Mouse (Mus musculus) forebrain, embryonic 12.5 days (tissue): Measurements from ENCODE around the gene Safb. TPM values are rescaled to one million over a fixed set of nuclear protein-coding genes. Genes with fewer than 3 reads are reported as not detected.
A peak's percentile ranks its signal among the peaks of the same experiment; 100 is the strongest.
"Not testable (repeated sequence)": the region's sequence is repeated elsewhere in the genome, so short reads cannot be mapped to it uniquely, and the experiment has no call there.

Experiments used
- ATAC-seq: fragments of 200-750 bp; cut with Nextera tagmentation; 2 replicates; pipeline ENCODE4 v1.8.0; 2017; ENCODE audit warnings: moderate TSS enrichment; ENCODE audit not compliant: low FRiP score
- H3K27ac ChIP-seq: fragments of 300-500 bp; sonication (generic); 2 replicates; pipeline ENCODE4 v1.5.1; 2016; ENCODE audit warnings: mild to moderate bottlenecking
- H3K27me3 ChIP-seq: fragments of 300-500 bp; sonication (generic); 2 replicates; pipeline ENCODE4 v1.6.1; 2016; ENCODE audit warnings: mild to moderate bottlenecking
- H3K36me3 ChIP-seq: fragments of 300-500 bp; sonication (generic); replicated peaks from 2 replicates; pipeline ENCODE4 v1.6.1; 2016; ENCODE audit warnings: mild to moderate bottlenecking
- H3K4me1 ChIP-seq: fragments of 300-500 bp; sonication (generic); 2 replicates; pipeline ENCODE4 v1.6.1; 2016
- H3K4me2 ChIP-seq: fragments of 300-500 bp; sonication (generic); 2 replicates; pipeline ENCODE4 v1.6.1; 2016; ENCODE audit warnings: mild to moderate bottlenecking, moderate library complexity
- H3K4me3 ChIP-seq: fragments of 300-500 bp; sonication (generic); replicated peaks from 2 replicates; pipeline ENCODE4 v1.5.1; 2016; ENCODE audit warnings: mild to moderate bottlenecking
- H3K9ac ChIP-seq: fragments of 300-500 bp; sonication (generic); 2 replicates; pipeline ENCODE4 v1.6.1; 2016; ENCODE audit warnings: mild to moderate bottlenecking
- H3K9me3 ChIP-seq: fragments of 300-500 bp; sonication (generic); 2 replicates; pipeline ENCODE4 v1.6.1; 2016
- WGBS: fragments of 180-500 bp; shearing (Covaris S2); methylation state at CpG from one replicate; pipeline ENCODE4 v1.1.7; 2016; 5-methylcytosine and 5-hydroxymethylcytosine counted together
- polyA plus RNA-seq: library from polyadenylated mRNA; unstranded; fragments of >200 nt; fragmentation: Nextera tagmentation; extraction: Ambion mirVana; gene quantifications from 2 replicates; pipeline ENCODE4 v1.2.1, GENCODE M21; 2016

The Safb gene
- polyA plus RNA-seq, 1 experiment from 2014 or later = 180 TPM

GRCm38 (mm10) chr17:56603186-56604069 is 18.8 kb downstream of the Safb start:
- H3K4me2 ChIP-seq = no peak overlapping the region
- no peaks in the 10 kb centered on the region for H3K9me3 ChIP-seq
- no peaks in the 10 kb centered on the region for H3K27me3 ChIP-seq
- H3K4me3 ChIP-seq = no peak overlapping the region
- no peak for ATAC-seq
- H3K4me1 ChIP-seq = peaks cover 6% of the 10 kb centered on the region
- 0 out of 2 replicates have a peak overlapping the region, but pooled peaks have one; percentile 5 for H3K27ac ChIP-seq
- WGBS = 94% methylated on average over 28 of the region's 28 CpGs
- H3K36me3 ChIP-seq = peaks cover 87% of the 10 kb centered on the region
- H3K9ac ChIP-seq = no peak overlapping the region

GRCm38 (mm10) chr17:56604070-56604380 is 19.4 kb downstream of the Safb start:
- Histone ChIP-seq H3K9me3 (no peaks in the 10 kb centered on the region), H3K9ac (no peak overlapping the region), H3K27me3 (no peaks in the 10 kb centered on the region), H3K27ac (no peak overlapping the region), H3K4me3 (no peak overlapping the region), H3K4me2 (no peak overlapping the region), H3K4me1 (peaks cover 12% of the 10 kb centered on the region), H3K36me3 (peaks cover 87% of the 10 kb centered on the region)
- no peak for ATAC-seq
- WGBS = 89% methylated on average over 9 of the region's 9 CpGs

GRCm38 (mm10) chr17:56604422-56604821 is 19.8 kb downstream of the Safb start:
- H3K27ac ChIP-seq = no peak overlapping the region
- no peak for ATAC-seq
- H3K4me1 ChIP-seq = peaks cover 14% of the 10 kb centered on the region
- no peak overlapping the region for H3K4me3 ChIP-seq
- H3K9ac ChIP-seq = no peak overlapping the region
- 85% methylated on average over 3 of the region's 3 CpGs for WGBS
- peaks cover 84% of the 10 kb centered on the region for H3K36me3 ChIP-seq
- no peaks in the 10 kb centered on the region for H3K27me3 ChIP-seq
- H3K9me3 ChIP-seq = no peaks in the 10 kb centered on the region
- no peak overlapping the region for H3K4me2 ChIP-seq

GRCm38 (mm10) chr17:56605431-56605830 is 20.8 kb downstream of the Safb start:
- Histone ChIP-seq H3K4me2 (no peak overlapping the region), H3K9ac (no peak overlapping the region), H3K9me3 (no peaks in the 10 kb centered on the region), H3K36me3 (peaks cover 74% of the 10 kb centered on the region), H3K4me3 (no peak overlapping the region), H3K4me1 (peaks cover 19% of the 10 kb centered on the region), H3K27ac (no peak overlapping the region), H3K27me3 (no peaks in the 10 kb centered on the region)
- no peak for ATAC-seq
- WGBS = 92% methylated on average over 9 of the region's 9 CpGs

- ATAC-seq = no peak
- no peak overlapping the region for H3K27ac ChIP-seq
- H3K4me3 ChIP-seq = no peak overlapping the region
- H3K9ac ChIP-seq = no peak overlapping the region
- no peaks in the 10 kb centered on the region for H3K9me3 ChIP-seq
- H3K36me3 ChIP-seq = peaks cover 52% of the 10 kb centered on the region
- H3K4me1 ChIP-seq = peaks cover 21% of the 10 kb centered on the region
- H3K27me3 ChIP-seq = no peaks in the 10 kb centered on the region
- WGBS = 79% methylated on average over 3 of the region's 3 CpGs
- H3K4me2 ChIP-seq = no peak overlapping the region
These were observed 23.0 kb downstream of the Safb start for GRCm38 (mm10) chr17:56607521-56608062.

GRCm38 (mm10) chr17:56608699-56609098 is 24.1 kb downstream of the Safb start:
- H3K27ac ChIP-seq = no peak overlapping the region
- ATAC-seq = no peak
- H3K9ac ChIP-seq = peak overlapping the region; percentile 72
- peak overlapping the region; percentile 72 for H3K4me2 ChIP-seq
- peak overlapping the region; percentile 63 for H3K4me3 ChIP-seq
- H3K9me3 ChIP-seq = no peaks in the 10 kb centered on the region
- H3K36me3 ChIP-seq = peaks cover 41% of the 10 kb centered on the region
- 67% methylated on average over 5 of the region's 5 CpGs for WGBS
- no peaks in the 10 kb centered on the region for H3K27me3 ChIP-seq
- H3K4me1 ChIP-seq = peaks cover 21% of the 10 kb centered on the region

- H3K4me3 ChIP-seq = peak within 1 kb of the TSS; percentile 63
- peak within 1 kb of the TSS; percentile 72 for H3K4me2 ChIP-seq
- peak within 1 kb of the TSS; percentile 81 for H3K27ac ChIP-seq
- H3K4me1 ChIP-seq = peaks cover 27% of the 10 kb centered on the region
- 0% methylated on average over 44 of the region's 44 CpGs for WGBS
- peaks cover 38% of the 10 kb centered on the region for H3K36me3 ChIP-seq
- no peaks in the 10 kb centered on the region for H3K27me3 ChIP-seq
- H3K9ac ChIP-seq = peak within 1 kb of the TSS; percentile 72
- peak; percentile 90 for ATAC-seq
- H3K9me3 ChIP-seq = no peaks in the 10 kb centered on the region
These were observed 25.0 kb downstream of the Safb start, which contains the start of gene 2410015M20Rik for GRCm38 (mm10) chr17:56609452-56610171. Gene 2410015M20Rik, minus strand, starts transcription at chr17:56609771.

GRCm38 (mm10) chr17:56611323-56611722 is 26.7 kb downstream of the Safb start:
- no peak for ATAC-seq
- H3K4me2 ChIP-seq = no peak overlapping the region
- H3K4me3 ChIP-seq = no peak overlapping the region
- H3K27ac ChIP-seq = no peak overlapping the region
- 83% methylated on average over 2 of the region's 2 CpGs for WGBS
- peaks cover 39% of the 10 kb centered on the region for H3K4me1 ChIP-seq
- H3K9ac ChIP-seq = no peak overlapping the region
- H3K27me3 ChIP-seq = no peaks in the 10 kb centered on the region
- H3K36me3 ChIP-seq = peaks cover 38% of the 10 kb centered on the region
- H3K9me3 ChIP-seq = no peaks in the 10 kb centered on the region

GRCm38 (mm10) chr17:56611861-56612564 is 27.4 kb downstream of the Safb start:
- Histone ChIP-seq H3K36me3 (peaks cover 38% of the 10 kb centered on the region), H3K4me3 (0 out of 2 replicates have a peak overlapping the region, but pooled peaks have one; percentile 8), H3K27me3 (no peaks in the 10 kb centered on the region), H3K9ac (no peak overlapping the region), H3K9me3 (no peaks in the 10 kb centered on the region), H3K4me2 (no peak overlapping the region), H3K27ac (no peak overlapping the region), H3K4me1 (peaks cover 39% of the 10 kb centered on the region)
- no peak for ATAC-seq
- WGBS = 15% methylated on average over 14 of the region's 14 CpGs

- H3K36me3 ChIP-seq = peaks cover 38% of the 10 kb centered on the region
- not testable (repeated sequence) for ATAC-seq, H3K27me3 ChIP-seq, H3K9ac ChIP-seq, H3K4me3 ChIP-seq, H3K27ac ChIP-seq, H3K9me3 ChIP-seq, H3K4me2 ChIP-seq
- 71% methylated on average over 10 of the region's 10 CpGs for WGBS
- peaks cover 39% of the 10 kb centered on the region for H3K4me1 ChIP-seq
These were observed 27.9 kb downstream of the Safb start for GRCm38 (mm10) chr17:56612565-56612939.

GRCm38 (mm10) chr17:56613236-56613844 is 28.7 kb downstream of the Safb start, which contains the start of gene Rpl36:
Gene Rpl36, plus strand, starts transcription at chr17:56613416.
- no peaks in the 10 kb centered on the region for H3K27me3 ChIP-seq
- H3K27ac ChIP-seq = peak within 1 kb of the TSS; percentile 87
- peaks cover 43% of the 10 kb centered on the region for H3K36me3 ChIP-seq
- peaks cover 34% of the 10 kb centered on the region for H3K4me1 ChIP-seq
- peak within 1 kb of the TSS; percentile 90 for H3K4me2 ChIP-seq
- peak; percentile 61 for ATAC-seq
- H3K4me3 ChIP-seq = peak within 1 kb of the TSS; percentile 69
- H3K9me3 ChIP-seq = no peaks in the 10 kb centered on the region
- peak within 1 kb of the TSS; percentile 81 for H3K9ac ChIP-seq
- under 1% methylated on average over 52 of the region's 52 CpGs for WGBS
